Mouse (Mus musculus) heart, adult 9 months (tissue): ENCODE results near the gene Pde8a.

Experiments used
- DNase-seq, 2 experiments: peaks; one replicate each; pipeline ENCODE4 v3.0.0; 2022; ENCODE audit warnings: low spot score in 2 of 2

The Pde8a gene

GRCm38 (mm10) chr7:81261548-81261947, 48.2 kb downstream of the Pde8a start:
- no peak for DNase-seq

DNA sequence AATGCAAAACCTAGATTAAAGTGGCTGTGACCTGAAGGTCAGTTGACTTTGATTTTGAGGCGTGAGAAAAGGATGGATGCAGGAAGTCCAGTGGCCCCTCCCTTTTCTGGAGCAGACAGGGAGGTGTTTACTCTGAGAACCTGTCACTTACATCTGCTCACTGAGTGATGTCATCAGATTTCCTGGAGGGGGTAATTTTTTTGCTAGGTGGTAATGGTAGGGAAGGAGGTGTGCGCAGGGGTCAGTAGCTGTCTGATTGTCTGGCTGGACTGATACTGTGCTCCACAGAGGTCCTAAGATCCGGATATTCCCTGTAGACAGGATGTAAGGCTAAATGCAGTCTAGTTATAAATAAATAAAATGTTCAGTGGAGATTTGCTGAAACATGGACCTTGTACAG, 59.5 kb downstream of the Pde8a start:
- DNase-seq, result no peak

DNA sequence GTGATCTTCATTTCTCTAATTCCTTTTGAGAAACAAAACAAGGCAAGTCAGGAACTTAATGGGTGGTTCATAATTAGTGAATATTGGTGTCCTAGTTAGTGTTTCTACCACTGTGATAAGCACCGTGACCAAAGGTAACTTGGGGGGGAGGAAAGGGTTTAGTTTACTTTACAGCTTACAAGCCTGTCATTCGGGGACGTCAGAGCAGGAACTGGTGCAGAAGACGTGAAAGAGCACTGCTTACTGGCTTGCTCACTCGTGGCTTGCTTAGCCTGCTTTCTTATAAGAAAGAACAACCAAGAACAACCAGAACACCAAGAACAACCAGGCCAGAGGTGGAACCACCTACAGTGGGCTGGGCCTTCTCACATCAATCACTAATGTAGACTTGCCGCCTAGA, 65.6 kb downstream of the Pde8a start:
- DNase-seq, result no peak

DNA sequence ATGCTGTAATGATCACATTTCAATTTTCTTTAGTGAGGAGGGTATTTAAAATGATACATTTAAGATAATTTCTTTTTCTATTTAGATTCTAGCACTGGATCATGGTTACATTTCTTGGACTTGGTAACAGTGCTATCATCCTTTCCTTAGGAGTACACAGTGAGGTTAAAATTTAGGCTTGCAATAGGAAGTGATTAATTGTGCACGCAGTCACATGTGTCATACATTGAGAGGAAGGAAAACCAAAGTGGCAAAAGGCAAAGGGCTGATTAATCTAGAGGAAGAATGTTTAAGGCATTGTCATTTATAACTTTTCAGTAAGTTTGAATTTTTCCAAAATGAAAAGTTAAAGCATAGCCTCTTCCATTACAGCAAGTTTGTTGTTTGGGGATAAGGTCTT, 67.8 kb downstream of the Pde8a start:
- DNase-seq, result no peak

DNA sequence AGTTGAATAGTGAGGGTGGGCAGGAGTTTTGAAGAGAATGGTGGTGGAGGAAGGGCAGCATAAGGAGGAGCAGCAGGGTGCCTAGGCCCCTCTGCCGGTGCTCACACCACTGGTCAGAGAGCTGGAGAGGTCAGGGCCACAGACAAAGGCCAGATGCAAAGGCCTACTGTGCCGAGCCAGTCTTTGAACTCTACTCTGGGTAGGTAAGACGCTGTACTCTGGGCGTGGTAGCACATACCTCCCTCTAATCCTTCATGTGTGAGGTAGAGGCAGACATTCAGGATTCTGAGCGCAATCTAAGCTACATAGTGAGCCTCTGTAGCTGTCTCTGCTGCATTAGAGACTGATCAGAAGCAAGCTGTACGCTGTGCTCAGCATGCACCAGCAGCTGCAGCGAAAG, 73.1 kb downstream of the Pde8a start:
- DNase-seq, result no peak

DNA sequence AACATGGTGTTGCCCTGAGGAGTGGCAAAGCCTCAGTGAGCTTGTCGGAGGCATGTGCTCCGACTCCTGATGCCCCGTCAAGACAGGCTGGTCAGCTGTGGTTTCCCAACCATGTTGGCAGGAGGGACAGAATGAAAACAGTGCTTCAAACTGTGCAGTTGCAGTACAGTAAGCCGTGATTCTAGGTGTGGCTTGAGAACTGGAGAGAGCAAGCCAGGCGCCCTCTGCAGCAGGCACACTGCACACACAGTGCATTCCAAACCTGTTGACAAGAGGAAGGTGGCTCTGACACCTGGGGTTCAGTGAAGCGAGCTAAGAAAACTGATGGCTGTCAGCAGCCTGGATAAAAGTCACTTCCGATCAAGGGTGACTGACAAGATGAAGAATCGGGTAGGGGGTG, 73.5 kb downstream of the Pde8a start:
- no peak for DNase-seq

DNA sequence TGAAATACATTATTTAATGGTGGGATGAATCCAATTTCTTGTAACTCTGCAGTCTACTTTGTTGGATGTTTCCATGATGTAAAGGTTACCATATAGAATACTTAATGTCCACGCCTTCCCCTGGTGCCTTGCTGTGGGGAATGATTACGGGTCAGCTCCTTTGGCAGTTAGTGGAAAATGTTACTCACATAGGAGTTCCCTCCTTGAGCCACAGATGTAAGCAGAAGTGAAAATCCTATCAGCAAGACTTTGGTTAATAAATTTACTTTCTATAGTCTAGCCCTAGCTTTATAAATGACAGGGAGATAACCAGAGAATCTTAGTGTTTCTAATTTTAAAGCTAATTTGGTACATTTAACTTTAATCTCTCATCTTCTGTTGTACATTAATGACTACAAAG, 81.8 kb downstream of the Pde8a start:
- DNase-seq, result no peak

DNA sequence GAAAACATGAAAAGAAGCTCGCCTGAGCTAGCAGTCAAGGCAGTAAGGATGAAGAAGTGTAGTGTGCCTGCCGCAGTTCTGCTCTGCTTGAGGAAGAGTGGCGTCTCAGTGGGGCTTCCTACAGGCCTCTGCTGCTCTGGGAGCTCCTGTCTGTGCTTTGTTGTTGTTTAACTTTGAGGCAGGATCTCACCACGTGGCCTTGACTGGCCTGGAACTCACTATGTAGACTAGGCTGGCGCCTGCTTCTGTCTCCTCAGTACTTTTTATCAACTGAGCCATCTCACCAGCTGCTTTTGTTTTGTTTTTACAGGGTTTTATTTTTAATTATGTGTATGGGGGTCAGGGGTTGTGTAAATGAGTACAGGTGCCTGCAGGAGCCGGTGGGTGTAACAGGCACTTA, 84.8 kb downstream of the Pde8a start:
- DNase-seq, result no peak

- no peak for DNase-seq
Measured at GRCm38 (mm10) chr7:81301323-81301722, 87.9 kb downstream of the Pde8a start.

DNA sequence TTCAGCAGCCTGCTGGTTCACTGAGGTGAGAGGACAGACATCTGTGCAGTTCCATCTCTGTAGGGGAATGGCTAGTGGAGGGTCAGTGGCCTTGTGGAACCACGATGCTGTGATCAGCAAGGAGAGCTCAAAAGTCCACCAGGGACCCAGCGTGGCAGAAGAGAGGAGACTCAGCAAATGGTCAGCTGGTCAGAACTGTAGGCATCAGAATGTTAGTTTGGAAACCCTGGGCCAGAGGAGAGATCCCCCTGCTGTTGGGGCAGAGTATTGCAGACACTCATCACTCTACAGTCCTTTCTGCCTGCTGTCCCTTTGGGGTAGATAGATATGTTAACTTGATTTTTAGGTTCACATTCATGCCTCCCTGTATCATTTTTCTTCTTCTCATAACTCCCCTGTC, 90.3 kb downstream of the Pde8a start:
- DNase-seq, result no peak

DNA sequence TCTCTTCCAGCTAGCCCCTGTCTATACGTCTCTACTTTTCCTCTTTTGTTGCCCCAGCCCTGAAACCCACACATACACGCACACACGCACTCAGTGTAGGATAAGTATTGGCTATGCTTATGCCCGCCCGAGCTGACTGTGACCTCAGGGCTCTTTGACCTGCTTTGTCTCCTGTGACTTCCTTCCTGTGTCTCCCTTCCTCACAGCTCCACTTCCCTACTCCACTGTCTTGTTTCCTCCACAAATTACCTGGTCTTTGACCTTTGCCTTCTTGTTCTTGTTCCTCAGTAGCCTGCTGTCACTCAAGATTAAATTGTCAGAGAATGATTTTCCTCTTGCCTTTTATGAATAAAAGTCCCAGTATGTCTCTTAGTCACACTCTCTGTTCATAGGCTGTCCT, 90.7 kb downstream of the Pde8a start:
- DNase-seq, result no peak

DNA sequence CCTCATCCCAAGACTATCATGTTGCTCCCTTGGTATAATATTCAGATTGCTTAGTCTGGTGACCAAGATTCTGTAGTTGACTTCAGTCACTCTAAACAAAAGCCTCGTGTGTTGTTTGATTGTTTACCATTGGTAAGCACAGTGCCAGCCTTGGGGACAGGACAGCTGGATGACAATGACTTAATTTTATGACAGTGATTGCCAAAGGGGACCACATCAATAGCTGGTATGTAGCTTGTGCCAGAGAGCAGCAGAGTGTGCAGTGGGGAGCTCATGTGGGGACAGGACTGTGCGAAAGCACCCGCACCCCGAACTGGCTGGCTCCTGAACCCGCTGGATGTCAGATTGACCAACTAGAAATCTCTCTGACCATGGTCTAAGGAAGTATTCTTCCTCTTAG, 91.3 kb downstream of the Pde8a start:
- DNase-seq, result no peak

GRCm38 (mm10) chr7:81307735-81308134, 94.3 kb downstream of the Pde8a start:
- no peak for DNase-seq

GRCm38 (mm10) chr7:81309247-81309646, 95.9 kb downstream of the Pde8a start:
- no peak for DNase-seq

- DNase-seq, result peak in 1 of 2 experiments; percentile 13
Measured at GRCm38 (mm10) chr7:81311130-81311529, 97.7 kb downstream of the Pde8a start.

DNA sequence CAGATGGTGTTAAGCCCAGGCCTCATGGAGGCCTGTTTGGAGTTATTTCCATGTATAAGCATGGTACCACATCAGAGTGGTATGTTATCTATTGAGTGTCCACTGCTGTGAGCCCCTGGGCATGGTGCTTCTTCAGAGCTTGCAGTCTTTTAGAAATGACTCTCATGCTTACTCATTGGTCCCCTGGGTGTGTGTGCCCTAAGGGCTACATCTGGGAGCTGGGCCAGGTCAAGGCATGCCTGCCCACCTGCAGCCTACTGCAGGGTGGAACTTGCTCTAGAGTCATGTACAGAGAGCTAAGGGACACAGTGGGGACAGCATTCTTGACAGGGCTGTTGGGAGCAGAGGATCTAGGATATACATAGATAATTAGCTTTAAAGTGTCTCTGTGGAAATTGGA, 98.2 kb downstream of the Pde8a start:
- no peak for DNase-seq

GRCm38 (mm10) chr7:81315583-81315982, 102.2 kb downstream of the Pde8a start:
- DNase-seq, result peak in 1 of 2 experiments; percentile 15

DNA sequence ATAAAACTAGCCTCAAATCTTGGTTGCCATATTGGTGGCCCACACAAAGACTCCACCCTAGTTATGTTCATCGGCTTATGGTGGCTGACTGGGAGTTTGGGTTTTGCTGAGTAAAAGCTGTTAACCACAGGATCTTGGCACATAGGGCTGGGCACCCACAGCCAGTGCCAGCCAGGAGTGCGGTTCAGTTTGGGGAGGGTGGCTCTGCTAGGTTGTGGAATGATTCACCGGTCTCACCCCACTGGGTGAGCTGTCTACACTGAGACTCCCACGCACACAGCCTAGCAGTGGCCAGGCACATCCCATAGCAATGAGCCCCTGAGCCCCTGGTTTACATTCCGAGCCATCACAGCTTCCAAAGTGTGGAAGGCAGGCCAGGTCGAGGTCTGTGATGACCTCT, 106.4 kb downstream of the Pde8a start:
- DNase-seq, result no peak

- DNase-seq, result no peak
Measured at GRCm38 (mm10) chr7:81321776-81322175, 108.4 kb downstream of the Pde8a start.

- DNase-seq, result no peak
Measured at GRCm38 (mm10) chr7:81326043-81326442, 112.6 kb downstream of the Pde8a start.

- no peak for DNase-seq
Measured at GRCm38 (mm10) chr7:81326859-81327258, 113.5 kb downstream of the Pde8a start.

DNA sequence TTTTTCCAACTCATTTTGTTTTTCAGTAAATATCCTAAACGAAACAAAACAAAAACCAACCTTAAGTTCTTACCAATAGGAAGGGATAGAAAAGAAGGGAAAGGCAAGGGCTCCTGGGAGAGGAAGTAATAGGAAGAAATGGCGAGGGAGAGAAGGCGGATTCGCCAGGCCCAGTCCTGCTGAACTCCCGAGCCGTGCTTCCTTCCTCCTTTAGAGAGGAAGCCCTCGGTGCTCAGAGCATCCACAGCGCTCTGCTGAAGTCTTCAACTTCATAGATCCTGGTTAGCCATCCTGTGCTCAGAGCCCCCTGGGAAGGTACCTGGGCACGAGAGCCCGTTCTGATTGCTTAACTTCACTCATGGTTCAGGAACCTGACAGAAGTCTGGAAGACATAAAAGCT, 114.3 kb downstream of the Pde8a start:
- no peak for DNase-seq

GRCm38 (mm10) chr7:81330767-81331166, 117.4 kb downstream of the Pde8a start:
- no peak for DNase-seq

GRCm38 (mm10) chr7:81331851-81332250, 118.5 kb downstream of the Pde8a start:
- no peak for DNase-seq
